ENCODE assay signal across 8 mouse cellular contexts in the genomic region with DNA sequence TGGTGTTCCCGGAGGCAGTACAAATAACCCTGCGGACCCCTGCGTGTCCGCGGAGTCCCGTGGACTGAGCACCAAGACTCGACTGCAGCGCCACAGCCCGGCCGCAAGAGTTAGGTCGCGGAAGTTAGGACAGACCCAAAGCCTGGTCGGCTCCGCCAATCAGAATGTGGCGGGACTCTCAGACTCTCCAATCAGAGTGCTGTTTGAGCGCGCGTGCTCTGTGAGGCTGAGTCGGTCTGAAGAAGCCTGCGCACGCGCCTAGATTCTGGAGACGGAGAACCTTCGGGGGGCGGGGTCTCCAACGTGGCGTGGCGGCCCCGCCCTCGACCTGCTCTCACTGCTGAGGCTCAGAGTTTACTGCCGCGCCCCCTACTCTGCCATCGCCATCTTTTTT. TPM values are rescaled to one million over a fixed set of nuclear protein-coding genes. Genes with fewer than 3 reads are reported as not detected.
DNase-seq lines count a peak whose midpoint lies in the region; ATAC-seq and TF ChIP-seq lines count a peak whose summit lies in the region.

TSS of gene Smim4 (minus strand) at position 131 of the 394 bp plus-strand sequence.

- no peak for TF ChIP-seq CTCF in ES-Bruce4 (IDR thresholded peaks at IDR 0.05; ENCODE audit: low read depth, low read length)
- TF ChIP-seq CTCF in liver, postnatal 0 days (IDR thresholded peaks at IDR 0.05; ENCODE audit: low read depth), result peak; percentile 78

- no peak for TF ChIP-seq EP300 in ES-Bruce4 (IDR thresholded peaks at IDR 0.05; ENCODE audit: insufficient read depth, low read depth, low read length)
- TF ChIP-seq EP300 in liver, postnatal 0 days (IDR thresholded peaks at IDR 0.05; ENCODE audit: low read depth), result peak; percentile 66

- intact Hi-C loops in heart, postnatal 10 days (cut with DNase I), result loop anchor here (2.0 to 5.0 kb wide), 2 partner anchors 66 to 123 kb away; partner anchors contain the start of genes Bap1 and Phf7

- H3K27ac ChIP-seq in ES-Bruce4 (ENCODE audit: insufficient read depth, low read length), result peak within 1 kb of the TSS; percentile 33; the same call in 1 of the 2 replicates
- H3K27ac ChIP-seq in forebrain, embryonic 13.5 days, result peak within 1 kb of the TSS; percentile 90
- H3K27ac ChIP-seq in liver, postnatal 0 days (ENCODE audit: low read depth), result peak within 1 kb of the TSS; percentile 89
- peak within 1 kb of the TSS; percentile 87; the same call in 1 of the 2 replicates for H3K27ac ChIP-seq in neural tube, embryonic 14.5 days (ENCODE audit: low read depth, low read length)

- H3K4me1 ChIP-seq in ES-Bruce4 (ENCODE audit: control insufficient read depth, insufficient read depth, low read length), result no peaks in the 10 kb centered on the region
- peaks cover 58% of the 10 kb centered on the region for H3K4me1 ChIP-seq in forebrain, embryonic 13.5 days
- peaks cover 61% of the 10 kb centered on the region for H3K4me1 ChIP-seq in liver, postnatal 0 days (ENCODE audit: insufficient read depth)
- H3K4me1 ChIP-seq in neural tube, embryonic 14.5 days (ENCODE audit: control insufficient read depth, insufficient read depth, low read length), result peaks cover 23% of the 10 kb centered on the region

- no peak for TF ChIP-seq POLR2A in ES-Bruce4 (IDR thresholded peaks at IDR 0.05; ENCODE audit: insufficient read depth, low read length)

- H3K27me3 ChIP-seq in ES-Bruce4 (ENCODE audit: control insufficient read depth, insufficient read depth, low read length, poor library complexity, severe bottlenecking), result no peaks in the 10 kb centered on the region
- no peaks in the 10 kb centered on the region for H3K27me3 ChIP-seq in forebrain, embryonic 13.5 days
- H3K27me3 ChIP-seq in liver, postnatal 0 days (ENCODE audit: insufficient read depth, low read length), result no peaks in the 10 kb centered on the region
- no peaks in the 10 kb centered on the region for H3K27me3 ChIP-seq in neural tube, embryonic 14.5 days (ENCODE audit: control insufficient read depth, insufficient read depth, low read length)

- ATAC-seq in cerebellum, adult (ENCODE audit: insufficient number of reproducible peaks, low FRiP score, low TSS enrichment), result peak; percentile 97
- ATAC-seq in forebrain, embryonic 13.5 days, result peak; percentile 97
- peak; percentile 90 for ATAC-seq in liver, postnatal 0 days
- ATAC-seq in neural tube, embryonic 14.5 days (ENCODE audit: low read depth), result peak; percentile 96

- no peaks in the 10 kb centered on the region for H3K9me3 ChIP-seq in ES-Bruce4 (replicated peaks; ENCODE audit: control insufficient read depth, insufficient read depth, low read length, poor library complexity, severe bottlenecking)
- H3K9me3 ChIP-seq in forebrain, embryonic 13.5 days (replicated peaks), result no peaks in the 10 kb centered on the region
- no peaks in the 10 kb centered on the region for H3K9me3 ChIP-seq in liver, postnatal 0 days (ENCODE audit: low read length)
- no peaks in the 10 kb centered on the region for H3K9me3 ChIP-seq in neural tube, embryonic 14.5 days (ENCODE audit: control insufficient read depth, low read length)

- under 1% methylated on average over 33 of the region's 33 CpGs for WGBS in forebrain, embryonic 13.5 days
- WGBS in large intestine, adult 2 months, result under 1% methylated on average over 33 of the region's 33 CpGs
- 1% methylated on average over 33 of the region's 33 CpGs for WGBS in liver, postnatal 0 days (ENCODE audit: insufficient replicate concordance)
- under 1% methylated on average over 33 of the region's 33 CpGs for WGBS in neural tube, embryonic 14.5 days

- DNase-seq in heart, postnatal 10 days, result peak; percentile 98
- DNase-seq in large intestine, adult 2 months (ENCODE audit: low read depth, low spot score), result peak; percentile 97
- DNase-seq in liver, postnatal 0 days, result peak; percentile 97
- DNase-seq in testis, postnatal 10 days (ENCODE audit: low spot score), result peak; percentile 98

- H3K9ac ChIP-seq in ES-Bruce4 (ENCODE audit: low read depth, poor library complexity, severe bottlenecking), result peak within 1 kb of the TSS; percentile 80
- H3K9ac ChIP-seq in forebrain, embryonic 13.5 days, result peak within 1 kb of the TSS; percentile 77
- H3K9ac ChIP-seq in liver, postnatal 0 days (replicated peaks), result peak within 1 kb of the TSS; percentile 78
- peak within 1 kb of the TSS; percentile 64 for H3K9ac ChIP-seq in neural tube, embryonic 14.5 days (replicated peaks; ENCODE audit: low read depth, low read length)

- H3K4me3 ChIP-seq in ES-Bruce4 (ENCODE audit: low read depth, low read length), result peak within 1 kb of the TSS; percentile 79
- peak within 1 kb of the TSS; percentile 73 for H3K4me3 ChIP-seq in forebrain, embryonic 13.5 days
- peak within 1 kb of the TSS; percentile 75 for H3K4me3 ChIP-seq in liver, postnatal 0 days (ENCODE audit: low read depth, low read length)
- H3K4me3 ChIP-seq in neural tube, embryonic 14.5 days (ENCODE audit: low read depth, low read length), result peak within 1 kb of the TSS; percentile 65

- 0 out of 2 replicates have a peak, but pooled peaks cover 2% of the 10 kb centered on the region for H3K36me3 ChIP-seq in ES-Bruce4 (ENCODE audit: control insufficient read depth, insufficient read depth, low read length, poor library complexity, severe bottlenecking)
- H3K36me3 ChIP-seq in forebrain, embryonic 13.5 days (ENCODE audit: poor library complexity, severe bottlenecking), result peaks cover 8% of the 10 kb centered on the region; the same call in 1 of the 2 replicates
- no peaks in the 10 kb centered on the region for H3K36me3 ChIP-seq in liver, postnatal 0 days (replicated peaks; ENCODE audit: insufficient read depth, low read length)
- H3K36me3 ChIP-seq in neural tube, embryonic 14.5 days (ENCODE audit: control insufficient read depth, insufficient read depth, low read length), result no peaks in the 10 kb centered on the region

- H3K4me2 ChIP-seq in forebrain, embryonic 13.5 days, result peak within 1 kb of the TSS; percentile 90
- peak within 1 kb of the TSS; percentile 88 for H3K4me2 ChIP-seq in liver, postnatal 0 days (ENCODE audit: low read depth, low read length)
- H3K4me2 ChIP-seq in neural tube, embryonic 14.5 days (ENCODE audit: low read depth, low read length), result peak within 1 kb of the TSS; percentile 59

RNA-seq across cellular contexts. Expression of gene Smim4, which starts in this region (rescaled TPM):
- 17.1 and 17.2 TPM in 2 replicates for polyA plus RNA-seq in ES-Bruce4 (2011; ENCODE audit: insufficient read depth, insufficient read length, low read depth, missing spikeins)
- polyA plus RNA-seq in forebrain, embryonic 13.5 days (2015; fragmentation: Nextera tagmentation; extraction: Ambion mirVana), result 76.6 and 82.2 TPM in 2 replicates
- total RNA-seq in heart, postnatal 10 days (2021), result 10 to 100 TPM; 92.2 to 93.5 TPM
- 25.4 and 30.4 TPM in 2 replicates for polyA plus RNA-seq in large intestine, adult 2 months (2012; rRNA removed)
- polyA plus RNA-seq in liver, postnatal 0 days (2015; fragmentation: Nextera tagmentation; extraction: Ambion mirVana), result 76.1 and 79.2 TPM in 2 replicates
- 69.3 and 74.1 TPM in 2 replicates for polyA plus RNA-seq in neural tube, embryonic 14.5 days (2014; fragmentation: Nextera tagmentation; extraction: Ambion mirVana)

Comparison
In these comparisons a context has a peak if more than half of its experiments do, and no peak if none do; other contexts are left out.
1. Peak in every context shown above with its lines: DNase-seq, ATAC-seq, H3K4me3 ChIP-seq and H3K27ac ChIP-seq.
2. H3K27ac ChIP-seq: peak in every context shown above with its lines; median percentile 90 in forebrain, embryonic 13.5 days; 89 in liver, postnatal 0 days; 87 in neural tube, embryonic 14.5 days; 33 in ES-Bruce4.